Mouse (Mus musculus): Measurements from ENCODE around the gene Camta1. TPM values are rescaled to one million over a fixed set of nuclear protein-coding genes. Genes with fewer than 3 reads are reported as not detected.
"Not testable (repeated sequence)": the region's sequence is repeated elsewhere in the genome, so short reads cannot be mapped to it uniquely, and the experiment has no call there.

Camta1 gene
- total RNA-seq, 2 experiments from 2014 or later: 234 to 244 TPM

DNA sequence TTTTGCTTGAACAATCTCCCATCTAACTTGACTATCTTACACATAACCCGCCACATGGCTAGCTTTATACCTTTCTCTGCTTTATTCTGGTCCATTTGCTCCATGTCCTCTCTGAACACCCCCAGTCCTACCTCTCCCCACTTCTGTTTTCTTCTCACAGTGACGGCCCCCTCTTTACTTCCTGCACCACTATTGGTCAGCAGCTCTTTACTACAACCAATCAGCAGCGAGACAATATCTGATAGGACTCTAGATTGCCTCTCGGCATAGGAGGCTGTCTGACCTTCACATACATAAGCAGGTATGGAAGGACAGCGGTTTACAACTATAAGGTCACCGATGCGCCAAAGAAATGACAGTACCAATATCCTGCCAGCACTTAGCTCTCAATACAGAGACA lies 825.2 kb downstream of the Camta1 start:
- intact Hi-C loops (cut with DNase I): no loop called here
- DNase-seq (ENCODE audit: low spot score): no peak

GRCm38 (mm10) chr4:151027001-151027400 lies 834.7 kb downstream of the Camta1 start:
- intact Hi-C loops (cut with DNase I): no loop called here
- no peak for DNase-seq (ENCODE audit: low spot score)

DNA sequence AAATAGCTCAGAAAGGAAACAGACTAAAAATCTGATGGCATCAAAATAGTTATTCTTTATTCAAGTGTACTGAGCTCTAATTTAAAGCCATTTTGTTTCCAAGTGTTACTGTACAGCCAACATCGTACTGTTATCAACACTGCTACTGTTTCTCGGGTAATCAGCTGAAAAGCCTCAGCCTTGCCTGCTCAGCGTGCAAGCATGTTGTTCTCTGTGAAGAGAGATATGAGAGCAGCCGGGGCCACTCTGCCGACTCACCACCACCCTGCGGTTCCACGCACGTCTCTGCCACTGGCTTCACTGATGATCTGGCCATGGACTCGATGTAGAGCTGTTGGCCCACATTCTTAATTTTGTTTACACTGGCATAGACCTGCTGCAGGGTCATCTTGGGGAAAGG lies 837.5 kb downstream of the Camta1 start:
- no peak for DNase-seq (ENCODE audit: low spot score)
- intact Hi-C loops (cut with DNase I): no loop called here

DNA sequence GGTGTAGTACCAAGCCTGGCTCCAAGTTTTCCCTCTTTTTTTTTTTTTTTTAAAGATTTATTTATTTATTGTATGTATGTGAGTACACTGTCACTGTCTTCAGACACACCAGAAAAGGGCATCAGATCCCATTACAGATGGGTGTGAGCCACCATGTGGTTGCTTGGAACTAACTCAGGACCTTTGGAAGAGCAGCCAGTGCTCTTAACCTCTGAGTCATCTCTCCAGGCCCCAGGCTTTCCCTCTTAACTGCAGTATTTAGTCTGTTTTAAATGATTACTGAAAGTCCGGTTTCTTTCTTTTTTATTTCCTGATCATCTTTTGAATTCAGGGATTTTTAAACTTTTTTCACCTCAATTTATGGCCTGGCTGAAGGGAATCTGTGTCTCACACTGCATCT lies 844.3 kb downstream of the Camta1 start:
- DNase-seq (ENCODE audit: low spot score); intact Hi-C loops (cut with DNase I): not testable (repeated sequence)

GRCm38 (mm10) chr4:151015946-151016345 lies 845.7 kb downstream of the Camta1 start:
- intact Hi-C loops (cut with DNase I): no loop called here
- no peak for DNase-seq (ENCODE audit: low spot score)

DNA sequence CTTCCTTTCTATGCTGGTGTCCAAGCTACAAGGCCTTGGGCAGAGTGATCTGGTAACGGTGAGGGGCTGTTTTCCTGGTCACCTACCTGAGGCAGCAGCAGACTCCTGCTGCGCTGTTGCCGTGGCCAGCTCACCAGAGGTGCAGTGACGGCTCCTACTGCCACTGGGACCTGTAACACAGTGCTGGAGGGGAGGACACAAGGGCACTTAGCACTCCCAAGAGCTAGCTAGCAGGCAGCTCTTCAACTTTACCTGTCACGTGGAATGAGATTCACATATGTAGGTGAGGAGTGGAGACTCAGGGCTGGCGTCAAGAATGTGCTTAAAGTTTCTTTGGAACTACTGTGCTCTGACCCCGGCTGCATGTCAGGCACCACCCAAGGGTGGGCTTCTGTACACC lies 851.4 kb downstream of the Camta1 start:
- intact Hi-C loops (cut with DNase I): no loop called here
- no peak for DNase-seq (ENCODE audit: low spot score)

GRCm38 (mm10) chr4:151006945-151007344 lies 854.7 kb downstream of the Camta1 start:
- intact Hi-C loops (cut with DNase I): no loop called here

DNA sequence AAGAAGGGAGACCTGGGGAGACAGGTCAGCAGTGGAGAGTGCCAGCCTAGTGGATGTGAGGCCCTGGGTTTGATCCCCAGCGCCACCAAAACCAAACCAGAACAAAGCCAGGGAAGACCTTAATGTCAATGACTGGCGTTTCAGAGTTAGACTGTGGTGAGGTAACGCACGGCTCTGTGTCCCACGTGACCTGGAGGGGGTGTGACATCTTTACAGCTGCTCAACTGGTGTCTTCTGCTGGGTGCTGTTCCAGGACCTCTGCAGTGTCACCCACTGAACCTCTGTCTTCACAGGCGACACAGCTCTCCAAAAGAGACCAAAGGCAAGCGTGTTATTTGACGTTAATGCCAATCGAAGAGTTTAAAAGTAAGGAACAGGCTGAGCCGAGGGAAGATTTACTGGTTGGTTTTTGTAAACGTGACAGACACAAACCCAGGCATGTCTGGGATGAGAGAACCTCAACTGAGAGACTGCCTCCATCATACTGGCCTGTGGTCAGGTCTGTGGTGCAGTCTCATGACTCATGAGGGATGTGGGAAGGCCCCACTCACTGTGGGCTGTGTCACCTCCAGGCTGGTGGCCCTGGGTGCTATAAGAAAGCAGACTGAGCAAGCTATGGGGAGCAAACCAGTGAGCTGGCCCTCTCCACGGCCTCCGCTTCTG lies 855.9 kb downstream of the Camta1 start:
- DNase-seq (ENCODE audit: low spot score): no peak
- intact Hi-C loops (cut with DNase I): no loop called here

More at GRCm38 (mm10) chr4:151006945-151007344, 854.7 kb downstream of the Camta1 start:
- DNase-seq (ENCODE audit: low spot score): no peak

DNA sequence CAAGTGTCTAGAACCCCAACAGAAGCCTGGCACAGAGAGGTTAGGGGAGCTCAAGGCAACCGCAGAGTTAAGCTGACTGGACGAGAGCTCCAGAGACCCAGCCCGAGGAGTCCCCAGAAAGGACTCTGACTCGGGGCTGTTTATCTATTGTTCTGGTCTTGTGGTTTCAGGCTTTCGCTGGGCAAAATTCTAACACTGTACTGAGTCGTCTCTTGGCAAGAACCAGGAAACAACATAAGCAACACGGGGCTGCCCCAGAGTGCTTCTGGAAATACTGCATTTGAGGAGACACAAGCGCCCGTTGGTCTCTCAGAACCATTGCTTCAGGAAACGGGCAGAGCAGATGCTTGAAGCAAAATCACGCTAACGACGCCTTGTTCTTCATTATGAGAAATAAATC lies 860.3 kb downstream of the Camta1 start:
- intact Hi-C loops (cut with DNase I): no loop called here
- no peak for DNase-seq (ENCODE audit: low spot score)

- no peak for DNase-seq (ENCODE audit: low spot score)
- intact Hi-C loops (cut with DNase I): no loop called here
These were observed 863.0 kb downstream of the Camta1 start for GRCm38 (mm10) chr4:150998626-150999025.

- no peak for DNase-seq (ENCODE audit: low spot score)
- intact Hi-C loops (cut with DNase I): no loop called here
These were observed 864.9 kb downstream of the Camta1 start, which contains the start of gene Uts2 for GRCm38 (mm10) chr4:150996797-150997196. Gene Uts2 (plus strand): TSS chr4:150997097.

GRCm38 (mm10) chr4:150990148-150990547 lies 871.5 kb downstream of the Camta1 start:
- intact Hi-C loops (cut with DNase I): no loop called here
- no peak for DNase-seq (ENCODE audit: low spot score)

DNA sequence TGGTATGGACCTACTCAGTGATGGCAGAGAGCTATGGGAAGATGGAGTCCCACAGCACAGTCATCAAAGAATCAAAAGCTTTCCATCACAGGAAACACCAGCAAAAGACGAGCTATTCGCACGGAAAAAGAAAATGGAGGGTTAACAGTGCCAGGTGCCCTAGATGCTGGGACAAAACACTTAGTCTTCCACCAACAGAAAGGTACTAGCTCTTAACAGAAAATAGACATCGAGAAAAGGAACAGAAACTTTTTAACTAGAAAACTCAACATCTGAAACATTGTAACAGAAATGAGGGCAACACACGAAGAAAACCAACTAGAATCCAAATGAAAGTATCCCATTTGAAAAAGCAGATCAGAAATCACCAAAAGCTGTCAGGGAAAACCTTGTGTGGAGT lies 881.5 kb downstream of the Camta1 start:
- intact Hi-C loops (cut with DNase I): no loop called here
- DNase-seq (ENCODE audit: low spot score): no peak

- intact Hi-C loops (cut with DNase I): no loop called here
- no peak for DNase-seq (ENCODE audit: low spot score)
These were observed 882.2 kb downstream of the Camta1 start for GRCm38 (mm10) chr4:150979455-150979854.

DNA sequence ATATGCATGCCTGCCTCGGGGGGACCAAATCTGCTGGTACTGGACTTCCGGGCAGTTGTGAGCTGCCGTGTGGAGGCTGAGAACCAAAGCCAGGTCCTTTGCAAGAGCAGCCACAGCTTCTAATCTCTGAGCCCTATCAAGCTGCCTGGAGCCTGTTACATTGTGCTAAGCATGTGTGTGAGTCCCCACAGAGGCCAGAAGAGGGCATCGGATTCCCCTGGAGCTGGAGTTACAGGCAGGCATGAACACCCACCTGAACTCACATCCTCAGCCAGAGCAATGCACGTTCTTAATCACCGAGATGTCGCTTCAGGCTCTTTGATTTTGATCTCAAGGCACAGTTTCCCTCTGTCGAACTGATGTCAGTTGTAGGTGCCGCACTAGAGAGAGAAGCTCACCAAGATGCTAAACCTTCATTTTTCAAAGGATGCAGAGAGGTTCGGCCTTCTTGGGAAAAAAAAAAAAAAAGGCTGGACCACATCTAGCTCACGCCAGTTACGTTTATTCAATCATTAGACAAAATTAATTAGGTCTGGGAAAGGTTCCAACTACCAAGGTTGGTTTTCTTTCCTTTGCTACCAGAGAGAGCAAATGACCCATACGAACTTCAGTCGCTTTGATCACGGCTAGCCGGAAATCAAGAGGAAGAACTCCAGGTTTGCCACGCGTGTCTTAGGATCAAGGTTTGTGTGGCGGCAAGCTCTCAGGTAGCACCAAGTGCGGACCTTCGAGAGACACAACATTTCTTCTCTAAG lies 883.3 kb downstream of the Camta1 start:
- intact Hi-C loops (cut with DNase I): no loop called here
- no peak for DNase-seq (ENCODE audit: low spot score)

- intact Hi-C loops (cut with DNase I): no loop called here
- no peak for DNase-seq (ENCODE audit: low spot score)
These were observed 886.5 kb downstream of the Camta1 start for GRCm38 (mm10) chr4:150975145-150975544.

GRCm38 (mm10) chr4:150973264-150973663 lies 888.4 kb downstream of the Camta1 start:
- DNase-seq (ENCODE audit: low spot score): no peak
- intact Hi-C loops (cut with DNase I): no loop called here

GRCm38 (mm10) chr4:150968956-150969355 lies 892.7 kb downstream of the Camta1 start:
- intact Hi-C loops (cut with DNase I): loop anchor here (5.0 kb wide), 2 partner anchors 52 to 173 kb away; no protein-coding TSS in a partner anchor
- no peak for DNase-seq (ENCODE audit: low spot score)

- DNase-seq (ENCODE audit: low spot score): no peak
- intact Hi-C loops (cut with DNase I): loop anchor here (1.0 to 5.0 kb wide), 3 partner anchors 49 to 311 kb away; no protein-coding TSS in a partner anchor
These were observed 895.1 kb downstream of the Camta1 start for GRCm38 (mm10) chr4:150966556-150966955.

DNA sequence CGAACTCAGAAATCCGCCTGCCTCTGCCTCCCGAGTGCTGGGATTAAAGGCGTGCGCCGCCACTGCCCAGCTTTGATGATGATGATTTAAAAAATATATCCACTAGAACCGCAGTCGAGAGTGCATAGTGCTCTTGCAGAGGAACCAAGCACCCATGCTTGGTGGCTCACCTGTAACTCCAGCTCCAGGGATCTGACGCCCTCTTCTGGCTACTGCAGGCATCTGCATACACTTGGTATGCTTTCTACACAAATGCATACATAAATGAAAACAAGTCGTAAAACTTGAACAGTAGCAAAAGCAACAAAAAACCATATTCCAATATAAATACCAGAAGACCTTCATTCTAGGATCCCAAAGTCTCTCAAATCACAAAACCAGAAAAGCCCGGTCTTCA lies 896.1 kb downstream of the Camta1 start:
- DNase-seq (ENCODE audit: low spot score): no peak
- intact Hi-C loops (cut with DNase I): loop anchor here (5.0 kb wide), 2 partner anchors 48 to 177 kb away; no protein-coding TSS in a partner anchor
